ENCODE assay signal across 15 mouse cellular contexts in genomic region chr7:126607064-126607463, GRCm38 (mm10). TPM values are rescaled to one million over a fixed set of nuclear protein-coding genes. Genes with fewer than 3 reads are reported as not detected.
DNase-seq lines count a peak whose midpoint lies in the region; ATAC-seq and TF ChIP-seq lines count a peak whose summit lies in the region.
"Had no signal": no experiment of that assay in that cellular context is flagged by ENCODE, and none has a peak within 500 bp of the region (broad histone marks: within the 10 kb centered on the region; RNA-seq: fewer than 3 reads in every experiment).

No protein-coding gene starts in this region.

- H3K4me2 ChIP-seq in heart, embryonic 11.5 days = no peak overlapping the region
- no peak overlapping the region for H3K4me2 ChIP-seq in lung, embryonic 15.5 days
- H3K4me2 ChIP-seq: embryonic facial prominence, embryonic 12.5 days; liver, embryonic 15.5 days had no signal

- H3K27ac ChIP-seq in heart, embryonic 11.5 days (ENCODE audit: low read depth, low read length) = no peak overlapping the region
- peak overlapping the region; percentile 81 for H3K27ac ChIP-seq in gastrocnemius, adult 2 months
- peak overlapping the region; percentile 23; the same call in 1 of the 2 replicates for H3K27ac ChIP-seq in lung, embryonic 15.5 days
- H3K27ac ChIP-seq in forebrain, embryonic 10.5 days = no peak overlapping the region
- H3K27ac ChIP-seq: embryonic facial prominence, embryonic 12.5 days; liver, embryonic 15.5 days had no signal

- no peaks in the 10 kb centered on the region for H3K27me3 ChIP-seq in heart, embryonic 11.5 days (ENCODE audit: control insufficient read depth, insufficient read depth, low read length)
- H3K27me3 ChIP-seq in lung, embryonic 15.5 days = no peaks in the 10 kb centered on the region
- no peaks in the 10 kb centered on the region for H3K27me3 ChIP-seq in forebrain, embryonic 10.5 days (ENCODE audit: poor library complexity, severe bottlenecking)
- H3K27me3 ChIP-seq: CH12.LX; embryonic facial prominence, embryonic 12.5 days; liver, embryonic 15.5 days had no signal

- DNase-seq in heart, adult 18-20 months = peak; percentile 76 to 79
- DNase-seq in 3T3-L1 (ENCODE audit: low read depth, low spot score) = peak; percentile 80
- DNase-seq in gastrocnemius, adult 2 months = peak; percentile 84
- no peak for DNase-seq in T-cell, adult 2 months (ENCODE audit: low spot score)
- DNase-seq in forebrain, embryonic 10.5 days (ENCODE audit: extremely low spot score, low spot score) = no peak
- DNase-seq: layer of hippocampus, adult 9-11 months had no signal

- no peaks in the 10 kb centered on the region for H3K4me1 ChIP-seq in heart, embryonic 11.5 days (ENCODE audit: control insufficient read depth, insufficient read depth, low read length)
- H3K4me1 ChIP-seq in lung, embryonic 15.5 days = peaks cover 13% of the 10 kb centered on the region
- H3K4me1 ChIP-seq in forebrain, embryonic 10.5 days = no peaks in the 10 kb centered on the region
- H3K4me1 ChIP-seq: embryonic facial prominence, embryonic 12.5 days had no signal

- WGBS in heart, embryonic 11.5 days (ENCODE audit: insufficient replicate concordance) = 76% methylated on average over 3 of the region's 3 CpGs
- 46% methylated on average over 3 of the region's 3 CpGs for WGBS in lung, embryonic 15.5 days
- 77% methylated on average over 3 of the region's 3 CpGs for WGBS in forebrain, embryonic 10.5 days

- no peaks in the 10 kb centered on the region for H3K9me3 ChIP-seq in heart, embryonic 11.5 days (replicated peaks; ENCODE audit: control insufficient read depth, low read length)
- no peaks in the 10 kb centered on the region for H3K9me3 ChIP-seq in lung, embryonic 15.5 days
- no peaks in the 10 kb centered on the region for H3K9me3 ChIP-seq in forebrain, embryonic 10.5 days
- H3K9me3 ChIP-seq: embryonic facial prominence, embryonic 12.5 days; liver, embryonic 15.5 days had no signal

- H3K4me3 ChIP-seq in heart, embryonic 11.5 days (ENCODE audit: low read depth, low read length) = no peak overlapping the region
- H3K4me3 ChIP-seq in gastrocnemius, adult 2 months = no peak overlapping the region
- no peak overlapping the region for H3K4me3 ChIP-seq in lung, embryonic 15.5 days
- no peak overlapping the region for H3K4me3 ChIP-seq in forebrain, embryonic 10.5 days
- H3K4me3 ChIP-seq: embryonic facial prominence, embryonic 12.5 days; liver, embryonic 15.5 days had no signal

- ATAC-seq in heart, embryonic 11.5 days (replicated peaks; ENCODE audit: insufficient number of reproducible peaks, low FRiP score, low TSS enrichment) = no peak
- peak; percentile 80; the same call in 1 of the 2 replicates for ATAC-seq in lung, embryonic 15.5 days (ENCODE audit: borderline replicate concordance, extremely low read depth, low FRiP score, low TSS enrichment)
- no peak; the same call in 1 of the 2 replicates for ATAC-seq in frontal cortex, adult (ENCODE audit: low TSS enrichment)

- intact Hi-C loops in gastrocnemius, adult 2 months (cut with DNase I) = no loop called here

- TF ChIP-seq CTCF in gastrocnemius, adult 2 months (IDR thresholded peaks at IDR 0.05) = no peak

- no peaks in the 10 kb centered on the region for H3K36me3 ChIP-seq in heart, embryonic 11.5 days (ENCODE audit: control insufficient read depth, insufficient read depth, low read length)
- H3K36me3 ChIP-seq in lung, embryonic 15.5 days = no peaks in the 10 kb centered on the region
- H3K36me3 ChIP-seq in forebrain, embryonic 10.5 days (replicated peaks) = no peaks in the 10 kb centered on the region
- H3K36me3 ChIP-seq: embryonic facial prominence, embryonic 12.5 days; liver, embryonic 15.5 days had no signal

- H3K9ac ChIP-seq in heart, embryonic 11.5 days (ENCODE audit: low read depth, low read length) = no peak overlapping the region
- no peak overlapping the region for H3K9ac ChIP-seq in lung, embryonic 15.5 days
- H3K9ac ChIP-seq: embryonic facial prominence, embryonic 12.5 days; liver, embryonic 15.5 days had no signal

RNA-seq across cellular contexts. Expression of gene Il27, which starts 12.3 kb away (rescaled TPM):
- not detected for total RNA-seq in heart, adult 18-20 months (2021)
- polyA plus RNA-seq in heart, embryonic 11.5 days (2014; fragmentation: Nextera tagmentation; extraction: Ambion mirVana) = not detected in 2 replicates
- not detected for total RNA-seq in gastrocnemius, adult 2 months (2021)
- polyA plus RNA-seq in lung, embryonic 15.5 days (2015; fragmentation: Nextera tagmentation; extraction: Ambion mirVana) = not detected in 2 replicates
- polyA plus RNA-seq in forebrain, embryonic 10.5 days (2016; fragmentation: Nextera tagmentation; extraction: Ambion mirVana) = not detected in 2 replicates
- total RNA-seq: CH12.LX had no signal
- polyA plus RNA-seq: brain, embryonic 14.5 days; embryonic facial prominence, embryonic 12.5 days; heart, embryonic 16.5 days; neural tube, embryonic 11.5 days had no signal

RNA-seq across cellular contexts. Expression of gene Cln3, which starts 21.4 kb away (rescaled TPM):
- 10 to 100 TPM in 1 of 2 experiments, 1 to 10 TPM in 1; 9.0 to 17.9 TPM for total RNA-seq in heart, adult 18-20 months (2021)
- 16.3 and 19.7 TPM in 2 replicates for polyA plus RNA-seq in heart, embryonic 11.5 days (2014; fragmentation: Nextera tagmentation; extraction: Ambion mirVana)
- total RNA-seq in gastrocnemius, adult 2 months (2021) = 10 to 100 TPM in 1 of 2 experiments, 1 to 10 TPM in 1; 9.1 to 13.4 TPM
- polyA plus RNA-seq in lung, embryonic 15.5 days (2015; fragmentation: Nextera tagmentation; extraction: Ambion mirVana) = 27.7 and 27.9 TPM in 2 replicates
- 20.7 and 25.8 TPM in 2 replicates for polyA plus RNA-seq in forebrain, embryonic 10.5 days (2016; fragmentation: Nextera tagmentation; extraction: Ambion mirVana)

RNA-seq across cellular contexts. Expression of gene Apobr, which starts 22.3 kb away (rescaled TPM):
- under 1 TPM; 0.23 to 0.79 TPM for total RNA-seq in heart, adult 18-20 months (2021)
- 0.13 and 0.31 TPM in 2 replicates for polyA plus RNA-seq in heart, embryonic 11.5 days (2014; fragmentation: Nextera tagmentation; extraction: Ambion mirVana)
- under 1 TPM; 0.38 to 0.78 TPM for total RNA-seq in gastrocnemius, adult 2 months (2021)
- polyA plus RNA-seq in lung, embryonic 15.5 days (2015; fragmentation: Nextera tagmentation; extraction: Ambion mirVana) = 1.1 and 1.5 TPM in 2 replicates
- polyA plus RNA-seq in forebrain, embryonic 10.5 days (2016; fragmentation: Nextera tagmentation; extraction: Ambion mirVana) = 0.67 and 0.79 TPM in 2 replicates

RNA-seq across cellular contexts. Expression of gene Nupr1, which starts 23.6 kb away (rescaled TPM):
- total RNA-seq in heart, adult 18-20 months (2021) = 1 to 10 TPM; 6.1 to 8.0 TPM
- 1.2 and 2.8 TPM in 2 replicates for polyA plus RNA-seq in heart, embryonic 11.5 days (2014; fragmentation: Nextera tagmentation; extraction: Ambion mirVana)
- 10 to 100 TPM in 1 of 2 experiments, 1 to 10 TPM in 1; 8.8 to 10.9 TPM for total RNA-seq in gastrocnemius, adult 2 months (2021)
- 23.4 and 30.0 TPM in 2 replicates for polyA plus RNA-seq in lung, embryonic 15.5 days (2015; fragmentation: Nextera tagmentation; extraction: Ambion mirVana)
- 1.3 and 2.0 TPM in 2 replicates for polyA plus RNA-seq in forebrain, embryonic 10.5 days (2016; fragmentation: Nextera tagmentation; extraction: Ambion mirVana)

RNA-seq across cellular contexts. Expression of gene Eif3c, which starts 40.9 kb away (rescaled TPM):
- 100 to 1,000 TPM; 142 to 148 TPM for total RNA-seq in heart, adult 18-20 months (2021)
- 129 and 133 TPM in 2 replicates for polyA plus RNA-seq in heart, embryonic 11.5 days (2014; fragmentation: Nextera tagmentation; extraction: Ambion mirVana)
- total RNA-seq in gastrocnemius, adult 2 months (2021) = 100 to 1,000 TPM; 153 to 163 TPM
- polyA plus RNA-seq in lung, embryonic 15.5 days (2015; fragmentation: Nextera tagmentation; extraction: Ambion mirVana) = 176 and 186 TPM in 2 replicates
- 230 and 233 TPM in 2 replicates for polyA plus RNA-seq in forebrain, embryonic 10.5 days (2016; fragmentation: Nextera tagmentation; extraction: Ambion mirVana)

Comparison
In these comparisons a context has a peak if more than half of its experiments do, and no peak if none do; other contexts are left out.
1. DNase-seq: peak in heart, adult 18-20 months (2 of 2), 3T3-L1 (single experiment) and gastrocnemius, adult 2 months (single experiment); none in T-cell, adult 2 months (single experiment) and forebrain, embryonic 10.5 days (single experiment).
2. H3K27ac ChIP-seq: peak in gastrocnemius, adult 2 months (single experiment) and lung, embryonic 15.5 days (single experiment); none in heart, embryonic 11.5 days (single experiment) and forebrain, embryonic 10.5 days (single experiment).